Mouse (Mus musculus) ES-E14 (cell line): Measurements from ENCODE around the gene Hist2h2bb. TPM values are rescaled to one million over a fixed set of nuclear protein-coding genes. Genes with fewer than 3 reads are reported as not detected.
"Not testable (repeated sequence)": the region's sequence is repeated elsewhere in the genome, so short reads cannot be mapped to it uniquely, and the experiment has no call there.

ENCODE experiments used
- DNase-seq: peaks from one replicate; pipeline ENCODE4 v3.0.0-alpha.2; 2013; ENCODE audit warnings: low read depth, low spot score
- H3K27ac ChIP-seq: 2 replicates; pipeline ENCODE4 v1.5.1; 2012; ENCODE audit warnings: low read depth, mild to moderate bottlenecking, low read length, moderate library complexity, mixed read lengths; ENCODE audit not compliant: poor library complexity, insufficient read depth, severe bottlenecking
- H3K36me3 ChIP-seq: 2 replicates; pipeline ENCODE4 v1.6.1; 2012; ENCODE audit warnings: mild to moderate bottlenecking, low read length, moderate library complexity, mixed read lengths; ENCODE audit not compliant: control insufficient read depth, poor library complexity, insufficient read depth, severe bottlenecking
- H3K4me1 ChIP-seq, 2 experiments: fragments of 150-350 bp in 1 of 2; sonication (generic) in 1 of 2; 2 replicates each; pipeline ENCODE4 v1.6.1; 2012; ENCODE audit warnings: low read length in 2 of 2, mild to moderate bottlenecking in 1 of 2, mixed read lengths in 1 of 2; ENCODE audit not compliant: control insufficient read depth in 2 of 2, insufficient read depth in 2 of 2, poor library complexity in 1 of 2
- H3K4me3 ChIP-seq, 2 experiments: fragments of 150-350 bp in 1 of 2; sonication (generic) in 1 of 2; 2 replicates each; pipeline ENCODE4 v1.5.1; 2012; ENCODE audit warnings: low read length in 2 of 2, low read depth in 1 of 2, mild to moderate bottlenecking in 1 of 2, mixed read lengths in 1 of 2; ENCODE audit not compliant: insufficient read depth in 1 of 2, poor library complexity in 1 of 2, severe bottlenecking in 1 of 2
- H3K9ac ChIP-seq: 2 replicates; pipeline ENCODE4 v1.6.1; 2012; ENCODE audit warnings: low read depth, mild to moderate bottlenecking, low read length, mixed read lengths; ENCODE audit not compliant: poor library complexity, insufficient read depth, severe bottlenecking
- H3K9me3 ChIP-seq: fragments of 150-350 bp; sonication (generic); 2 replicates; pipeline ENCODE4 v1.6.1; 2012; ENCODE audit warnings: low read depth, mild to moderate bottlenecking, low read length; ENCODE audit not compliant: control insufficient read depth, insufficient read depth
- CHD2 ChIP-seq: IDR thresholded peaks from 2 replicates; pipeline ENCODE4 v1.6.1; 2014; ENCODE audit warnings: mild to moderate bottlenecking, low read depth, low read length, inconsistent platforms
- HCFC1 ChIP-seq: IDR thresholded peaks from 2 replicates; pipeline ENCODE4 v1.6.1; 2012; ENCODE audit warnings: low read length, inconsistent platforms, borderline replicate concordance; ENCODE audit not compliant: insufficient read depth
- MAFK ChIP-seq: IDR thresholded peaks from 2 replicates; pipeline ENCODE4 v1.6.1; 2014; ENCODE audit warnings: mild to moderate bottlenecking, low read depth, low read length, inconsistent platforms; ENCODE audit not compliant: insufficient read depth
- ZC3H11A ChIP-seq: IDR thresholded peaks from 2 replicates; pipeline ENCODE4 v1.6.1; 2012; ENCODE audit warnings: low read depth, mild to moderate bottlenecking, inconsistent platforms, low read length, borderline replicate concordance
- ZNF384 ChIP-seq: IDR thresholded peaks from 2 replicates; pipeline ENCODE4 v1.6.1; 2012; ENCODE audit warnings: low read depth, low read length, inconsistent platforms
- in situ Hi-C, 2 experiments: fragments of 600-800 bp; cut with MboI; formaldehyde crosslinking; loops; one replicate each; pipeline ENCODE4 v1.15.1; 2025; ENCODE audit warnings: low sequenced_read_pairs in 2 of 2, inconsistent platforms in 1 of 2; ENCODE audit not compliant: unreplicated experiment in 2 of 2
- total RNA-seq: library from RNA; depleted of rRNA; stranded (reverse); fragments of 300-350 nt; gene quantifications from 2 replicates; pipeline ENCODE4 v1.2.3, GENCODE M21; 2012

The Hist2h2bb gene
- total RNA-seq, 1 experiment = 2,453 TPM

DNA sequence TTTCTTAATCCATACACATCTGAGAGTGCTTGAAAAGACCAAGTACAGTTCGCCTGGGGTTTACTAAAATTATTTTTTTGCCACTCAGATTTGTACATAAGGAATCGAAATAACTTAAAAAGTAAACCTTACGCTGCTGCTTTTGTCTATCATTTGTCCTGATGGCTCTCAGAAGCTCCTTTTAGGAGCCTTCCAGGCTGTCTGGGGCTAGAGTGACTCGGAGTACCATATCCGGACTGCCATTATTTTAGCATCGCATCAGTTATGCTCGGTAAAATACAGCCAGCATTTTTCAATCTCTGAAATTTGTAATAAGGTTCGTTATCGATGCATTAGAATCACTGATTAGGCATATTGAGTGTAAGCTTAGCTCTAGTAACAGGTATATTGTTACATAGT, 28.8 kb upstream of the Hist2h2bb start:
- TF ChIP-seq MAFK (no peak), ZC3H11A (no peak), CHD2 (no peak), ZNF384 (no peak), HCFC1 (no peak)
- peaks cover 6 to 17% of the 10 kb centered on the region in 2 experiments for H3K4me1 ChIP-seq
- no peak for DNase-seq
- no peaks in the 10 kb centered on the region for H3K36me3 ChIP-seq
- peak overlapping the region; percentile 75; the same call in 1 of the 2 replicates for H3K9ac ChIP-seq
- in situ Hi-C loops = no loop called here
- peak overlapping the region in 1 of 2 experiments; percentile 52; a peak in 3 of 4 replicates for H3K4me3 ChIP-seq
- no peaks in the 10 kb centered on the region for H3K9me3 ChIP-seq
- peak overlapping the region; percentile 48; the same call in 1 of the 2 replicates for H3K27ac ChIP-seq

DNA sequence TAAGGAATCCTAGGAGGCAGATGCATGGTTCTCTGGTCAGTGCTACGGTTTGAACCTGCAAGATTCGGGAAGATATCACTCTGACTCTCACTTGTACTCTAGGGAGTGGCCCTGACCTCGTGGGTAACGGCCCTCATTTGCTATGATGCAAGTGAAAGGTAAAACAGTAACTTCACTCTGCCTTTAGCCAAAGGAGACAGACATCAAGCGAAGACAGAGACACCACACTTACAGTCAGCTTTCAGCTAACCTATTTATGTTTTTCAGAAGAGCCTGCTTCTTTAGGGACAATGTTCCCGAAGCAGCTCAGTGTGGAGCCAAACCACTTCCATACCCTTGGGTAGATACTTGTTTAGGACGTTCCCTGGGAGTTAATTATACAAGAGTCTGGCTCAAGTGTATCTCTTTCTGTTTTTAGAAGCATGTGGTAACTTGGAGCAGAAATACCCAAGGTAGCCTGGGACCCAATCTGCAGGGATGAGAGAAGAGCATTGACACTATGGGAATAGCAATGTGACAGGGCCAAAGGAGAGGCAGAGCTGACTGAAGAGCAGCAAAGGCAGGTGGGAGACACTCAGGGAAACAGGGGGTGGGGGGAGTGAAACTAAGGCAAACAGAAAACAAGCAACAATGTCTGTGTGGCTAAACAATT, 25.5 kb upstream of the Hist2h2bb start:
- in situ Hi-C loops = no loop called here
- TF ChIP-seq HCFC1 (no peak), ZNF384 (no peak), CHD2 (no peak), ZC3H11A (no peak), MAFK (no peak)
- Histone ChIP-seq H3K9me3 (no peaks in the 10 kb centered on the region), H3K4me1 (peaks cover 6 to 12% of the 10 kb centered on the region in 2 experiments; a peak in 3 of 4 replicates), H3K9ac (peak overlapping the region; percentile 63), H3K27ac (peak overlapping the region; percentile 55; the same call in 1 of the 2 replicates), H3K36me3 (no peaks in the 10 kb centered on the region), H3K4me3 (peak overlapping the region; percentile 74 to 78)
- DNase-seq = no peak

DNA sequence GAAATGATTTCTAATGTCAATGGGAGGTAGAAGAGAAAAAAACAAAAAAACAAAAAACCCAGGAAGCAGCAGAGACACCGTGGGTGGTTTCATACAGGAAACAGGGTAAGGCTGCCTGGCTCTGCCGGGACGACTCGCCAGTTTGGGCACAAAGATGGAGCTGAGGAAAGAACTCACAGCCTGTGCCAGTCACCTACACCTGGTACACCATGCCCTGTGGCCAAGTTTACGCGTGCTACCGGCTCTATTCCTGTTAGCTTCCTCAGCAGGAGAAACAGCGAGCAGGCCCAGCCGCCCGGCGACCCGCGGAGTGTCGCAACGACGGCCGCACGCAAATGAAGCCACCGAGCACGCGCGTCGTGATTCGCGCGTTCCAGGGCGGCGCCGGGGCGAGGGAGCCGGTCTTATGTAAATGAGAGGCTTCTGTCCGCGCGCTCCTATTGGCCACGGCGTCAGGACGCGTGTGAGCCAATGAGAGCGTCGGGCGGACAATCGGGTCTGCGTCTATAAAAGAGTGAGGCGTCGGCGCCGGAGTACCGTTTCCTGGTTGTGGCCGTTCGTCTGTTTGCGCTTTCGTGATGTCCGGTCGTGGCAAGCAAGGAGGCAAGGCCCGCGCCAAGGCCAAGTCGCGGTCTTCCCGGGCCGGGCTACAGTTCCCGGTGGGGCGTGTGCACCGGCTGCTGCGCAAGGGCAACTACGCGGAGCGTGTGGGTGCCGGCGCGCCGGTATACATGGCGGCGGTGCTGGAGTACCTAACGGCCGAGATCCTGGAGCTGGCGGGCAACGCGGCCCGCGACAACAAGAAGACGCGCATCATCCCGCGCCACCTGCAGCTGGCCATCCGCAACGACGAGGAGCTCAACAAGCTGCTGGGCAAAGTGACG, 24.3 kb upstream of the Hist2h2bb start, which contains the start of gene Hist2h2aa1:
Gene Hist2h2aa1 (plus strand): TSS at position 495 of the 884 bp plus-strand sequence.
- TF ChIP-seq ZNF384 = 0 out of 2 replicates have a peak, but pooled peaks have one; percentile 21
- H3K36me3 ChIP-seq, DNase-seq, H3K9me3 ChIP-seq, in situ Hi-C loops: not testable (repeated sequence)
- Histone ChIP-seq H3K27ac (peak within 1 kb of the TSS; percentile 85), H3K9ac (peak within 1 kb of the TSS; percentile 90), H3K4me1 (peaks cover 6 to 12% of the 10 kb centered on the region in 2 experiments; a peak in 3 of 4 replicates), H3K4me3 (peak within 1 kb of the TSS; percentile 74 to 78)

DNA sequence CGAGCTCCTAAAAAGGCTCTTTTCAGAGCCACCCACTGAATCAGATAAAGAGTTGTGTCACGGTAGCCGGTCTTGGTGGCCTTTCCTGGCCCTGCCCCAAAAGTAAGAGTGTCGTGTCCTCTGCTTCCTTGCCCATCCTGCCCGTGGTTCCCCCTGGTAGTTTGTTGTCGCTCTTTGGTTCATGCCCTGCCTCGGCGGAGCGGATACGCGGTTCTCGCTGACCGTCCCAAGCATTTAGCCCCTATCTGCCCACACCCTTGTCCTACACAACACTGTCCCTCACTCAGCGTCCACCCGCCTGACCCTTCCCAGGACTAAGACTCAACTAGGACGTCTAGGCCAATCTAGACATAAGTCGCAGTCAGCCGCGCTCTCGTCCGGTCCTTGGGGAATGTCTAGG, 23.5 kb upstream of the Hist2h2bb start:
- in situ Hi-C loops = not testable (repeated sequence)

DNA sequence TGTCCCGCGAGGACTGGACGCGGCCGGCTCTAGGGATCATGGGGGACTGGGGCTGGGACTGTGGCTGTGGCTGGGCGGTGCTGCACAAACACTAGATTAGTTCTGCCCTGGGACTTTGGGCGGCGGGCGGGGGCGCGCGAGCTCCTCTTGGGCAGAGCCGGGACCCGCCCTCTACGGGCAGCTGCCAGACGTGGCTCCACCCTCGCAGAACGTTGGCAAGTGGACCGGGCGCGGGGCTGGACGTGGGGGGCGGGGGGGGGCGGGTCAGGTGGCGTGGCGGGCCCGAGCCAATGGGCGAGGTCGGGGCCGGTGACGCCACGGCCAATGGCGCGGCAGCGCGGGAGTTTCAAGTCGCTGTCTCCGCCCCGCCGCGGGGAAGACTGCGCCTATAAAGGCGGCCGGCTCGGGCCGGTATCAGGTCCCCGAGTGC, 23.1 kb upstream of the Hist2h2bb start, which contains the start of gene Hist2h3c1:
Gene Hist2h3c1 (plus strand): TSS at position 259 of the 430 bp plus-strand sequence.
- in situ Hi-C loops, DNase-seq, H3K9me3 ChIP-seq, H3K36me3 ChIP-seq: not testable (repeated sequence)
- H3K27ac ChIP-seq = peak within 1 kb of the TSS; percentile 86
- peak within 1 kb of the TSS; percentile 72 for H3K9ac ChIP-seq
- peak within 1 kb of the TSS; percentile 57 to 64 for H3K4me3 ChIP-seq
- H3K4me1 ChIP-seq = peaks cover 3 to 12% of the 10 kb centered on the region in 2 experiments; a peak in 3 of 4 replicates

More for the DNA sequence above, 23.5 kb upstream of the Hist2h2bb start:
- peaks cover 4 to 12% of the 10 kb centered on the region in 2 experiments; a peak in 3 of 4 replicates for H3K4me1 ChIP-seq
- H3K9ac ChIP-seq, H3K9me3 ChIP-seq, H3K27ac ChIP-seq, H3K4me3 ChIP-seq, H3K36me3 ChIP-seq, DNase-seq: not testable (repeated sequence)
